ENCODE assay signal across 14 mouse cellular contexts in the genomic region with DNA sequence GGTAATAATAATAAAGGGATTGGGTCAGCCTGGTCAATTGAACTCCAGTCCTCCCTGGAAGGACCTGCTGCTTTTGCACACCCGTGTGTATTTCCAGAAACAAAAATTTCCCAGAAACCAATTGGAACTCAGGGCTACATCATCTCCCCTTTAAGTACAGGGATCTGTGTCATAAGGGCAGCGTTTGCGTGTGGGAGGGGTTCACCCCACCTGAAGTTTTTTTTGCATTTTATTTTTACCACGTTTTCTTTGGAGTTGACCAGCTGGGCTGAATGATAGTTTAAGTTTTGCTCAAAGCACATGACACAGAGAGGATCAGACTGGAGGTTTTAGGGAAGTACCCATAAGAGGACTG. TPM values are rescaled to one million over a fixed set of nuclear protein-coding genes. Genes with fewer than 3 reads are reported as not detected.
DNase-seq lines count a peak whose midpoint lies in the region; ATAC-seq and TF ChIP-seq lines count a peak whose summit lies in the region.
"Had no signal": no experiment of that assay in that cellular context is flagged by ENCODE, and none has a peak within 500 bp of the region (broad histone marks: within the 10 kb centered on the region; RNA-seq: fewer than 3 reads in every experiment).

No protein-coding gene starts in this region.

- H3K4me3 ChIP-seq in kidney, adult 2 months (ENCODE audit: insufficient read depth, low read depth, low read length): no peak overlapping the region
- H3K4me3 ChIP-seq in hindbrain, embryonic 12.5 days: peak overlapping the region; percentile 42
- peak overlapping the region; percentile 60 for H3K4me3 ChIP-seq in neural tube, embryonic 11.5 days (ENCODE audit: low read depth, low read length)
- H3K4me3 ChIP-seq: midbrain, embryonic 10.5 days had no signal

- no peak for TF ChIP-seq POLR2A in kidney, adult 2 months (IDR thresholded peaks at IDR 0.05; ENCODE audit: low read depth, low read length)

- peak; percentile 40 to 88 for DNase-seq in adrenal gland, adult (ENCODE audit: inconsistent age in 2 of 2, low spot score in 1 of 2)
- no peak for DNase-seq in adrenal gland, adult 8-10 months
- DNase-seq in kidney, adult 2 months: peak; percentile 48
- DNase-seq in kidney, postnatal 10 days: no peak
- peak; percentile 39 for DNase-seq in neural tube, embryonic 11.5 days (ENCODE audit: low spot score)
- DNase-seq in urinary bladder, adult 2 months (ENCODE audit: low spot score): no peak
- no peak for DNase-seq in left cerebral cortex, postnatal 14 days (ENCODE audit: low spot score in 2 of 2)
- DNase-seq: cerebellum, adult 9-11 months had no signal

- H3K4me2 ChIP-seq in hindbrain, embryonic 12.5 days (replicated peaks): peak overlapping the region; percentile 62
- H3K4me2 ChIP-seq in neural tube, embryonic 11.5 days (ENCODE audit: low read depth): peak overlapping the region; percentile 100

- no peaks in the 10 kb centered on the region for H3K36me3 ChIP-seq in kidney, adult 2 months (ENCODE audit: control insufficient read depth, insufficient read depth, low read length)
- H3K36me3 ChIP-seq in hindbrain, embryonic 12.5 days: no peaks in the 10 kb centered on the region
- peaks cover 5% of the 10 kb centered on the region for H3K36me3 ChIP-seq in neural tube, embryonic 11.5 days (ENCODE audit: control insufficient read depth, insufficient read depth, low read length)
- H3K36me3 ChIP-seq: limb, embryonic 15.5 days; midbrain, embryonic 10.5 days had no signal

- intact Hi-C loops in left cerebral cortex, postnatal 14 days (cut with DNase I): loop anchor here (10.0 kb wide), 1 partner anchor 338 kb away; a partner anchor contains a TSS

- H3K27me3 ChIP-seq in kidney, adult 2 months (replicated peaks; ENCODE audit: control insufficient read depth, insufficient read depth, low read length): no peaks in the 10 kb centered on the region
- H3K27me3 ChIP-seq in hindbrain, embryonic 12.5 days: peaks cover 91% of the 10 kb centered on the region
- H3K27me3 ChIP-seq in neural tube, embryonic 11.5 days (ENCODE audit: control insufficient read depth, insufficient read depth, low read length): no peaks in the 10 kb centered on the region

- no peak for ATAC-seq in hindbrain, embryonic 12.5 days (ENCODE audit: low FRiP score)
- ATAC-seq in neural tube, embryonic 11.5 days (ENCODE audit: insufficient read depth, low FRiP score, low TSS enrichment): no peak

- H3K27ac ChIP-seq in kidney, adult 2 months (ENCODE audit: insufficient read depth, low read depth, low read length): peak overlapping the region; percentile 98
- peak overlapping the region; percentile 95 for H3K27ac ChIP-seq in hindbrain, embryonic 12.5 days
- H3K27ac ChIP-seq in neural tube, embryonic 11.5 days (ENCODE audit: low read depth, low read length): peak overlapping the region; percentile 100
- H3K27ac ChIP-seq: limb, embryonic 15.5 days; midbrain, embryonic 10.5 days had no signal

- 23% methylated on average over 4 of the region's 4 CpGs for WGBS in kidney, adult 2 months
- 0% methylated on average over 4 of the region's 4 CpGs for WGBS in hindbrain, embryonic 12.5 days
- 1% methylated on average over 4 of the region's 4 CpGs for WGBS in neural tube, embryonic 11.5 days

- H3K9me3 ChIP-seq in hindbrain, embryonic 12.5 days (replicated peaks): no peaks in the 10 kb centered on the region
- no peaks in the 10 kb centered on the region for H3K9me3 ChIP-seq in neural tube, embryonic 11.5 days (ENCODE audit: control insufficient read depth, low read length)
- H3K9me3 ChIP-seq: limb, embryonic 15.5 days; midbrain, embryonic 10.5 days had no signal

- peaks cover 26% of the 10 kb centered on the region for H3K4me1 ChIP-seq in kidney, adult 2 months (ENCODE audit: control insufficient read depth, insufficient read depth, low read length)
- peaks cover 26% of the 10 kb centered on the region for H3K4me1 ChIP-seq in hindbrain, embryonic 12.5 days
- H3K4me1 ChIP-seq in neural tube, embryonic 11.5 days (ENCODE audit: control insufficient read depth, insufficient read depth, low read length): peaks cover 83% of the 10 kb centered on the region

- TF ChIP-seq CTCF in kidney, adult 2 months (conservative IDR thresholded peaks at IDR 0.05; ENCODE audit: insufficient read depth, insufficient read length, low read depth, low read length): no peak

- H3K9ac ChIP-seq in hindbrain, embryonic 12.5 days: peak overlapping the region; percentile 85
- H3K9ac ChIP-seq in neural tube, embryonic 11.5 days (ENCODE audit: low read length): peak overlapping the region; percentile 99
- H3K9ac ChIP-seq: limb, embryonic 15.5 days had no signal

RNA-seq across cellular contexts. Expression of a gene that starts 7.8 kb away (rescaled TPM):
- total RNA-seq in adrenal gland, adult 8-10 months (2022): 10 to 100 TPM; 20.8 to 27.5 (median 23.7) TPM
- polyA plus RNA-seq in kidney, adult 2 months (2012; rRNA removed): 22.8 and 28.4 TPM in 2 replicates
- 58.2 and 73.9 TPM in 2 replicates for polyA plus RNA-seq in hindbrain, embryonic 12.5 days (2016; fragmentation: Nextera tagmentation; extraction: Ambion mirVana)
- polyA plus RNA-seq in neural tube, embryonic 11.5 days (2014; fragmentation: Nextera tagmentation; extraction: Ambion mirVana): 88.2 and 89.0 TPM in 2 replicates
- 14.3 and 18.1 TPM in 2 replicates for polyA plus RNA-seq in urinary bladder, adult 2 months (2012; rRNA removed)
- total RNA-seq in left cerebral cortex, postnatal 14 days (2021): not detected
- total RNA-seq: layer of hippocampus, adult 18-20 months; MEL had no signal

RNA-seq across cellular contexts. Expression of a gene that starts 19.4 kb away (rescaled TPM):
- 10 to 100 TPM; 19.4 to 61.4 (median 27.9) TPM for total RNA-seq in adrenal gland, adult 8-10 months (2022)
- polyA plus RNA-seq in kidney, adult 2 months (2012; rRNA removed): 10.1 and 14.1 TPM in 2 replicates
- 15.3 and 19.3 TPM in 2 replicates for polyA plus RNA-seq in hindbrain, embryonic 12.5 days (2016; fragmentation: Nextera tagmentation; extraction: Ambion mirVana)
- polyA plus RNA-seq in neural tube, embryonic 11.5 days (2014; fragmentation: Nextera tagmentation; extraction: Ambion mirVana): 10.3 and 14.2 TPM in 2 replicates
- polyA plus RNA-seq in urinary bladder, adult 2 months (2012; rRNA removed): 11.4 and 11.8 TPM in 2 replicates
- not detected for total RNA-seq in left cerebral cortex, postnatal 14 days (2021)
- total RNA-seq: layer of hippocampus, adult 18-20 months; MEL had no signal
- polyA plus RNA-seq: midbrain, embryonic 10.5 days had no signal

RNA-seq across cellular contexts. Expression of a gene that starts 23.0 kb away (rescaled TPM):
- total RNA-seq in adrenal gland, adult 8-10 months (2022): not detected
- not detected in 2 replicates for polyA plus RNA-seq in kidney, adult 2 months (2012; rRNA removed)
- polyA plus RNA-seq in hindbrain, embryonic 12.5 days (2016; fragmentation: Nextera tagmentation; extraction: Ambion mirVana): 0.82 and 2.2 TPM in 2 replicates
- polyA plus RNA-seq in neural tube, embryonic 11.5 days (2014; fragmentation: Nextera tagmentation; extraction: Ambion mirVana): 15.7 and 17.2 TPM in 2 replicates
- 0.16 and 0.17 TPM in 2 replicates for polyA plus RNA-seq in urinary bladder, adult 2 months (2012; rRNA removed)
- not detected for total RNA-seq in left cerebral cortex, postnatal 14 days (2021)
- total RNA-seq: gastrocnemius, adult 8-10 months; layer of hippocampus, adult 18-20 months; MEL had no signal
- polyA plus RNA-seq: limb, embryonic 15.5 days had no signal

RNA-seq across cellular contexts. Expression of a gene that starts 24.5 kb away (rescaled TPM):
- total RNA-seq in adrenal gland, adult 8-10 months (2022): 10 to 100 TPM; 19.9 to 45.3 (median 27.0) TPM
- 12.6 and 14.6 TPM in 2 replicates for polyA plus RNA-seq in kidney, adult 2 months (2012; rRNA removed)
- polyA plus RNA-seq in hindbrain, embryonic 12.5 days (2016; fragmentation: Nextera tagmentation; extraction: Ambion mirVana): 7.7 and 8.1 TPM in 2 replicates
- 3.1 and 3.8 TPM in 2 replicates for polyA plus RNA-seq in neural tube, embryonic 11.5 days (2014; fragmentation: Nextera tagmentation; extraction: Ambion mirVana)
- 6.8 and 7.6 TPM in 2 replicates for polyA plus RNA-seq in urinary bladder, adult 2 months (2012; rRNA removed)
- not detected for total RNA-seq in left cerebral cortex, postnatal 14 days (2021)
- total RNA-seq: layer of hippocampus, adult 18-20 months; MEL had no signal
- polyA plus RNA-seq: midbrain, embryonic 10.5 days had no signal

RNA-seq across cellular contexts. Expression of a gene that starts 39.4 kb away (rescaled TPM):
- 10 to 100 TPM; 25.2 to 38.3 (median 26.7) TPM for total RNA-seq in adrenal gland, adult 8-10 months (2022)
- polyA plus RNA-seq in kidney, adult 2 months (2012; rRNA removed): 7.7 and 8.4 TPM in 2 replicates
- polyA plus RNA-seq in hindbrain, embryonic 12.5 days (2016; fragmentation: Nextera tagmentation; extraction: Ambion mirVana): 74.3 and 126 TPM in 2 replicates
- 49.0 and 49.1 TPM in 2 replicates for polyA plus RNA-seq in neural tube, embryonic 11.5 days (2014; fragmentation: Nextera tagmentation; extraction: Ambion mirVana)
- polyA plus RNA-seq in urinary bladder, adult 2 months (2012; rRNA removed): 5.8 and 7.4 TPM in 2 replicates
- total RNA-seq in left cerebral cortex, postnatal 14 days (2021): not detected
- total RNA-seq: layer of hippocampus, adult 18-20 months; MEL had no signal
- polyA plus RNA-seq: midbrain, embryonic 10.5 days had no signal

Comparison
In these comparisons a context has a peak if more than half of its experiments do, and no peak if none do; other contexts are left out.
1. DNase-seq: peak in adrenal gland, adult (2 of 2), kidney, adult 2 months (single experiment) and neural tube, embryonic 11.5 days (single experiment); none in adrenal gland, adult 8-10 months (single experiment), kidney, postnatal 10 days (single experiment), urinary bladder, adult 2 months (single experiment) and left cerebral cortex, postnatal 14 days (0 of 2).
2. Peak in every context shown above with its lines, with median percentiles within 50 percentile points of each other: H3K27ac ChIP-seq.